Mouse (Mus musculus) splenic B cell, adult 2 months (primary cell): Measurements from ENCODE around the gene Dock3.

Experiments used
- DNase-seq: peaks from one replicate; pipeline ENCODE4 v3.0.0-alpha.2; 2011; ENCODE audit warnings: low read depth, low spot score
- H3K27me3 ChIP-seq: 2 replicates; pipeline ENCODE4 v1.6.1; 2012; ENCODE audit warnings: mild to moderate bottlenecking, low read length, moderate library complexity, mixed read lengths; ENCODE audit not compliant: control insufficient read depth, poor library complexity, insufficient read depth, severe bottlenecking
- H3K36me3 ChIP-seq: 2 replicates; pipeline ENCODE4 v1.6.1; 2012; ENCODE audit warnings: mild to moderate bottlenecking, low read length, moderate library complexity, mixed read lengths; ENCODE audit not compliant: control insufficient read depth, poor library complexity, insufficient read depth, severe bottlenecking

The Dock3 gene

DNA sequence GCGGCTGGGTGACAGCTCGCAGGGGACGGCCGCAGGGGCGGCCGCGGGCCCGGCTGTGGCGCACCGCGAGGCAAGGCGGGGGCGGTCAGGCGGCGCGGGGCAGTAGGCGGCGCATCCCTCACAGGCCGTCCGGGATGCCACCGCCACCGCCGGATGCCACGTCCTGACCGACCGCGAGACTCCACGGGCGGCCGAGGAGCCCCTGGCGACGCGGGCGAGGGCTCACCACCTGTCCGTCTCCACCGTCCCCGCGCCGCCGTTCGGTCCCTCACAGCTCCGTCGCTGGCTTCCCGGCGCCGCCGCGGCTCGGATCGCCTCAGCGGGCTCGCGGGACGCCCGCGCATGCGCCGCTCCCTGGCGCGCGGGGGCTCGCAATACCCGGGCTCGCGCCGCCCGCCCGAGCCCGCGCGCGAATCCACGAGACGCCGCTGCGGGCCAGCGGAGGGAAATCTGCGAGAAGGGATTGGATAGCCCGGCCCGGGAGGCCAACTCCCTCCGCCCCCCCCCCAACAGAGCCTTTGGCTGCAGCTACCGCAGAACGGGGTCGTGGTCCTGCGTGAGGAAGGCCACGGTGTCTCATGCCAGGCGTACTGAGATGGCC is at the start of gene Dock3:
Gene Dock3 (minus strand): TSS at position 371 of the 601 bp plus-strand sequence.
- Histone ChIP-seq H3K27me3 (no peaks in the 10 kb centered on the region), H3K36me3 (no peaks in the 10 kb centered on the region)
- peak; percentile 35 for DNase-seq

- H3K36me3 ChIP-seq, result no peaks in the 10 kb centered on the region
- DNase-seq, result no peak
Observed at GRCm38 (mm10) chr9:107280322-107281027, 48.8 kb upstream of the Dock3 start.

DNA sequence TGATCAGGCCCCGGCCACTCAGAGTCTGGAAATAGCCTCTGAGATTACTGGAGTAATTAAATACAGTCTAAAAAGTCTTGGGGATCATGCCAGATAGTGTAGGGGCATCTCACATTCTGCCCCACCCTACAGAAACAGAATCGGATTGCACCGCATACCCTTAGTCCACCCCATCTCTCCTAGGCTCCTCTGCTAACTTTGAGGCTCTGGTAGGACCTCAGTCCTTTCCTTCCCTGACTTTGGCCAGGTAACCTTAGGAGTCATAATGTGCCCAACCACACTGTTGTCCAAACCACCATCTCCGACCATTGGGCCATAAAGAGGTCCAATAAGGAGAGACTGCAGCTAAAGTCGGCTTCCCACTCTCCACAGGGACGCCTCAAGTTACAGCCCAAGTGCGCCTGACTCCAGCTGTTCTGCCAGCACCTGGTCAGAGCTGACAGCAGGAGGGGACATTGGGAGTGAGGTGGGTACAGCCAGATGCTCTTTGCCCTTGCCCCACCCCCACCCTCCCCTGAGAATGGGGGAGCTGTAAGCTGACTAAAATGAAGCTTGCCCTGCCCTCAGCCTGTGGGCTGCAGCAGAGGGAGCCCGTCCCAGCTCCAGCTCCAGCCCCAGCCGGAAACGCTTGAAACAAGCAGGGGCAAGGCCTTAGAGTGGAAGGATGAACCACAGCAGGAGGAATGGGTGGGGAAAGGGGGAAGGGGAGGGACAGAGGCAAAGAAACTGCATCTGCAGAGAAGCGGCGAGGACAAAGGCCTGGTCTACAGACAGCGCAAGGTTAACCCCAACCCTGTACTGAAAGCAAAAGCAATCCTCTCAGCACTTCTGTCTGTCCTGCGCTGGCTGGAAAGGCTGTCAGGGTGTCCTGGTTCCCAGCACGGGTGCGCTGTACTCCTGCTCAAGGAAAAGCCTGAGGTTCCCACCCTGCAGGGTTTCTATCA is 47.9 kb upstream of the Dock3 start:
- no peaks in the 10 kb centered on the region for H3K36me3 ChIP-seq
- no peaks in the 10 kb centered on the region for H3K27me3 ChIP-seq
- no peak for DNase-seq

More at GRCm38 (mm10) chr9:107280322-107281027, 48.8 kb upstream of the Dock3 start:
- no peaks in the 10 kb centered on the region for H3K27me3 ChIP-seq

- H3K36me3 ChIP-seq, result no peaks in the 10 kb centered on the region
- no peaks in the 10 kb centered on the region for H3K27me3 ChIP-seq
- no peak for DNase-seq
Observed at GRCm38 (mm10) chr9:107278527-107279377, 47.0 kb upstream of the Dock3 start.

- H3K36me3 ChIP-seq, result no peaks in the 10 kb centered on the region
- no peak for DNase-seq
- H3K27me3 ChIP-seq, result no peaks in the 10 kb centered on the region
Observed at GRCm38 (mm10) chr9:107278126-107278525, 46.4 kb upstream of the Dock3 start.

DNA sequence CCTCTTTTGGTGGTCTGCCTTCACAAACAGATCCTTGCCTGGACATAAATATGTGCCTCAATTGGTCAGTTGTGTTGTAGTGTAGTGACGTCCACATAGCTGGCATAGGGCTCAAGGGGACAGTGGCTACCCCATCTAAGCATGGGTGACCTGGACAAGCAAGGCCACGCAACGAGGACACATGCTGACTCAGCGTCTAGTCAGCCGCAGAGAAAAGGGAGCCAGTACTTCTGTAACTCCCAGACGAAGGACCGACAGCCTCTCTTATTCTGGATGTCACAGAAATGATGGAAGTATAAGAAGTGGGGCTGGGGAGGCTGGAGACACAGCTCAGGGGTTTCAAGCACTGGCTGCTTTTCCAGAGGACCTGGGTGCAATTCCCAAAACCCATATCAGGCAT is 45.9 kb upstream of the Dock3 start:
- DNase-seq, result no peak
- Histone ChIP-seq H3K36me3 (no peaks in the 10 kb centered on the region), H3K27me3 (no peaks in the 10 kb centered on the region)

DNA sequence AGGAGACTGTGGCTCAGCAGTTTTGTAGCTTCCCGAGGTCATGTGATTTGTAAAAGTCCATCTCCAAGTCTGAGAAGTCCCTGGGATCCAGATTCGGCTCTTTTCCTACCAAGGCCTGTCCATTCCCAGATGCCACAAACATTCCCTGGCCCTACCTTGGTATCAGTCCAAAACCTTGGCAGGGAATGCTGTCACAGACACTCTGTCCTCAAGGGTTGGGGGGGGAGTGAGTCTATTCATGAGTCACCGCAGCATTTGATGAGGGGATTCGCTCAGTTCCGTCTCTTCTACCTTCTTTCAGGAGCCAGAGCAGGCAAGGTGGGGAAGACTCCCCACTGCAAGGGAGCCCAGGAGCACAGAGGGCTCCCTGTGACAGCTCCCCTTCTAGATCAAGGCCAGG is 44.0 kb upstream of the Dock3 start:
- Histone ChIP-seq H3K36me3 (no peaks in the 10 kb centered on the region), H3K27me3 (no peaks in the 10 kb centered on the region)
- DNase-seq, result no peak

DNA sequence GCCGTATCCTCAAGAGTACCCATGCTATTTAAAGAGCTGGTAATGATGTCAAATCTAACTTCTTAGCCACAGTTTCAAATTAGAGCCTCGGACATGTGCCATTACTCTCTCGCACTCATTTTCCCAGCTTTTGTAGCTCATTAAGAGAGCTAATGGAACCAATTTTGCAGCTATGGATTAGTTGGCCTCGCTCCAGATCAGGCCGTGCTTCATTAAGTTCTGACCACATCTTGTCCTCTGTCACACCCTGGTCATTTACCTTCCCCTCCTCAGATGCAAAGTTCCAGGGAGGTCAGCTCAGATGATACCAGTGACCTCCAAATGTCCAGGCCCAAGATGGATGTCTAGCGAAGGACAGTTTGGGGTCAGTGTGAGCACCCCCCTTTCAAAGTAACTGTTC is 43.0 kb upstream of the Dock3 start:
- no peak for DNase-seq
- Histone ChIP-seq H3K36me3 (no peaks in the 10 kb centered on the region), H3K27me3 (no peaks in the 10 kb centered on the region)

DNA sequence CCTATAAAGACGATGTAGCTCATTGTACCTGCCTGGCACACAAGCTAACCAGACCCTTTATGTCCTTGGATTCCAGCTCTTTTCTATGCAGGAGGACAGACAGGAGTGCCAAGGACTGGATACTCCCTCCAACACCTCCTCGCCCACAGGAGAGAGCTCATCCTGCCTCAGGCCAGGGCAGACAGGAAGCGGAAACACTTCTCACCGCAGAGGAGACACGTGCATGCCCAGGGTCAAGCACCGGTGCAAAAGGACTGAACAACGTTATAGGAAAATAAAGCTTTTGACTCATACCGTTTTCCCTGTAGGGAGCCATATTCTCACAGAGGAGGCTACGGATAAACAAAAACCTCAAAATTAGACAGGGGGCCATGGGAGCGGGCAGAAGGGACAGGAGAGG is 41.5 kb upstream of the Dock3 start:
- DNase-seq, result peak; percentile 22
- H3K36me3 ChIP-seq, result no peaks in the 10 kb centered on the region; the same call in 1 of the 2 replicates
- no peaks in the 10 kb centered on the region for H3K27me3 ChIP-seq

DNA sequence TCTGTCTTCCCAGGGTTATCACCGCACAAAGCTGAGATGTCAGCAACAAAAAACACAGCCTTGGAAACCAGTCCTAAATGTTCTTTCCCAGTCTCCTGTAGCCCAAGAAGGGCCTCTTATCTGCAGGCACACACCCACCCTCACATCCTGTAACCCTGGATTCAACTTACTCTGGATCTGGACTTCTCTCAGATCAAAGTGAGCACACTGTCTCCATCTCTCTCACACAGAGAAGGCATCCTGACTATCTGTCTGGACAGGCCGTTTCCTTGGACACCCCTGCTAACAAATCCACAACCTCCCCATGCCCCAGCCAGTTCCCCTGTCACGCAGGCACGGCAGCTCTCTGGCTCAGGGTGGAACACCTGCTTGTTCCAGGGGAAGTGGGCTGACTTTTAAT is 40.6 kb upstream of the Dock3 start:
- DNase-seq, result no peak
- no peaks in the 10 kb centered on the region for H3K27me3 ChIP-seq
- H3K36me3 ChIP-seq, result no peaks in the 10 kb centered on the region; the same call in 1 of the 2 replicates

- DNase-seq, result no peak
- Histone ChIP-seq H3K36me3 (no peaks in the 10 kb centered on the region; the same call in 1 of the 2 replicates), H3K27me3 (no peaks in the 10 kb centered on the region)
Observed at GRCm38 (mm10) chr9:107271177-107271938, 39.6 kb upstream of the Dock3 start.

DNA sequence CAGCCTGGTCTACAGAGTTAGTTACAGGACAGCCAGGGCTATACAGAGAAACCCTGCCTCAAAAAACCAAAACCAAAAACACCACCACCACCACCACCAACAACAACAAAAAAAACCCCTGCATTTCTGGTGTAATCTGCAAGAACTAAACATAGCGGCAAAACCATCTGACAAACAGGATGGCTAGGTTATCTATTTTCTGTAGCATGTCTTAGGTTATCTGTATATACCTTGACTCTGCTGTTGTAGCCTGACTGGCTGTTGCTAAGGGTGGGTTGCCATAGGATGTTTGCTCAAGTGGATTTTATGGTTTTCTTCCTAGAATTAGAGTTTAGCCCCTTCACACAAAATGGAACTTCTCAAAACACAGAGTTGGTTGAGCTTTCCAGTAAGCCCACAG is 38.1 kb upstream of the Dock3 start:
- H3K27me3 ChIP-seq, result no peaks in the 10 kb centered on the region
- no peak for DNase-seq

DNA sequence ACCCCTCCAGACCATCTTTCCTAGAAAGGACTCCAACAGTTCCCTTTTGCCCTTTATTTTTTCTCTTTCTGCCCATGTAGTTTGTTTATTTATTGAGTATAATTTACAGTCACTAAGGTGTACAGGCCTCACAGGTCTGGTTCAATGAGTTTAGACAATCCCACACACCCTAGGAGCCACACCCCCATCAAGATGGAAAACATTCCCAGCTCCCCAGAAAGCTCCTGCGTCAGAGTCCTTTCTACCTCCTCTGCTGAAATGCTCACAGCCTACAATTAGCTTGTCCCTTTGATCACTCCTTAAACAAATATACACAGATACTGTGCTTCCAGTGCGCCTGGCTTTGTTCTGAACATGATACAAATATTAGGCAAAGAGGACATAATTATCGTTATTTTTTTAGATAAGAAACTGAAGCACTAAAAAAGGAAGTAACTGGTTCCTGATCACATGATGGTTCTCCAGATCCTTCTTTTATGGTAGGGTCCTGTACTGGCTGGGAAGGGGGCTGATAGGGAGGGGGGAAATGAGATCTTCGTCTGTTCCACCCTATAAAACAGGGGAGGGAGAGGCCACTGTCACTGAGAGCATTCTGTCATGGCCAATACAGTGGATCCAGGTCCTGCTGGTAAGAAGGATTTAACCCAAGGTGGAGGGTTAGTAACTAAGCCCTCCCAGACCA is 36.2 kb upstream of the Dock3 start:
- Histone ChIP-seq H3K27me3 (no peaks in the 10 kb centered on the region), H3K36me3 (no peaks in the 10 kb centered on the region; the same call in 1 of the 2 replicates)
- DNase-seq, result no peak

More for the DNA sequence above, 38.1 kb upstream of the Dock3 start:
- no peaks in the 10 kb centered on the region; the same call in 1 of the 2 replicates for H3K36me3 ChIP-seq
